Mouse (Mus musculus): ENCODE results near the gene Trip10.

- TF ChIP-seq POLR2A (IDR thresholded peaks at IDR 0.05; ENCODE audit: extremely low read depth, insufficient read depth, low read length) (no peak), CTCF (IDR thresholded peaks at IDR 0.05; ENCODE audit: low read depth, low read length) (no peak)
Measured at GRCm38 (mm10) chr17:57278537-57278936, 29.3 kb downstream of the Trip10 start.

Measured in liver, adult 2 months (tissue).